Mouse (Mus musculus) hindbrain, embryonic 16.5 days (tissue): ENCODE results near the gene Pmepa1. TPM values are rescaled to one million over a fixed set of nuclear protein-coding genes. Genes with fewer than 3 reads are reported as not detected.

Source experiments
- ATAC-seq: fragments of 200-750 bp; cut with Nextera tagmentation; 2 replicates; pipeline ENCODE4 v1.8.0; 2017; ENCODE audit warnings: moderate TSS enrichment, moderate library complexity
- H3K27ac ChIP-seq: fragments of 300-500 bp; sonication (generic); 2 replicates; pipeline ENCODE4 v1.5.1; 2014; ENCODE audit warnings: low read depth, mild to moderate bottlenecking, control low read depth, low read length, moderate library complexity
- H3K27me3 ChIP-seq: fragments of 300-500 bp; sonication (generic); replicated peaks from 2 replicates; pipeline ENCODE4 v1.6.1; 2014; ENCODE audit warnings: low read length; ENCODE audit not compliant: control insufficient read depth, insufficient read depth
- H3K36me3 ChIP-seq: fragments of 300-500 bp; sonication (generic); 2 replicates; pipeline ENCODE4 v1.6.1; 2014; ENCODE audit warnings: mild to moderate bottlenecking, low read length, moderate library complexity, mixed read lengths; ENCODE audit not compliant: control insufficient read depth, insufficient read depth
- H3K4me1 ChIP-seq: fragments of 300-500 bp; sonication (generic); 2 replicates; pipeline ENCODE4 v1.6.1; 2014; ENCODE audit warnings: low read depth, low read length; ENCODE audit not compliant: control insufficient read depth, insufficient read depth
- H3K4me2 ChIP-seq: fragments of 300-500 bp; sonication (generic); 2 replicates; pipeline ENCODE4 v1.6.1; 2014; ENCODE audit warnings: mild to moderate bottlenecking, low read length, control low read depth, moderate library complexity
- H3K4me3 ChIP-seq: fragments of 300-500 bp; sonication (generic); 2 replicates; pipeline ENCODE4 v1.5.1; 2014; ENCODE audit warnings: mild to moderate bottlenecking, low read length, control low read depth, moderate library complexity
- H3K9ac ChIP-seq: fragments of 300-500 bp; sonication (generic); 2 replicates; pipeline ENCODE4 v1.6.1; 2014; ENCODE audit warnings: low read depth, mild to moderate bottlenecking, control low read depth, low read length, moderate library complexity
- H3K9me3 ChIP-seq: fragments of 300-500 bp; sonication (generic); 2 replicates; pipeline ENCODE4 v1.6.1; 2014; ENCODE audit warnings: mild to moderate bottlenecking, low read length, moderate library complexity; ENCODE audit not compliant: control insufficient read depth
- WGBS: fragments of 180-500 bp; shearing (Covaris S2); extraction: QIAGEN DNeasy Blood & Tissue Kit; methylation state at CpG from one replicate; pipeline ENCODE4 v1.1.7; 2014; 5-methylcytosine and 5-hydroxymethylcytosine counted together
- polyA plus RNA-seq: library from polyadenylated mRNA; unstranded; fragments of >200 nt; fragmentation: Nextera tagmentation; extraction: Ambion mirVana; gene quantifications from 2 replicates; pipeline ENCODE4 v1.2.1, GENCODE M21; 2015

The Pmepa1 gene
- polyA plus RNA-seq, 1 experiment from 2014 or later: 3.2 TPM

DNA sequence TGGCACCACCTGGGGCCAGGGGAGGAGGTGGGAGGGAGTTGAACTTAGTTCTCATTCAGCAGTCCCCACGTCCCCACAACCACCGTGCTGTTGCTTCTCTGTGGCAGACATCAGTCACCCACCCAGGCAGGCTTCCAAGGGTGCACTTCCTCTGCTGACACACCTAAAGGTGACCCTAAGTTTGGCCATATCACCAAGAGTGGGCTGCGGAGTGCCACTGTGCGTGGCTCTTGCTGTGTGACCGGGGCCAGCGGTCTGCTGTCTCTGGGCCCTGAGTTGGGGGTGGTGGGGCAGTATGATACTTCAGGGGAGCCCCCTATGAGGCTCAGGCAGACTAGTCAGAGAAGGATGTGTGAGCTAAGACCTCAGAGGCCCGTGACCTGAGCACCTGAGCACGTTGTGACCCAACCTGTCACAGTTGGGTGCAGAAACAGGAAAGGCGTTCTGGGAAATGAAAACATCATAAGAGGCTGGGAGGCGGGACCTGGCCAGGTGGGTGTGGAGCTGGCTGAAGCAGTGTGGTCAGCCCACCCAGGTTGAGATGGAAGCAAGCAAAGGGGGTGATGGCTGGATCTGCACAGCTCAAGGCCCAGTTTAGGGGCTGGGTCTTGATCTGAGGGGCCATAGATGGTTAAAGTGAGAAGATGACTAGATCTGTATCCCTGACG, 95.5 kb downstream of the Pmepa1 start:
- 78% methylated on average over 11 of the region's 11 CpGs for WGBS
- Histone ChIP-seq H3K36me3 (no peaks in the 10 kb centered on the region), H3K27me3 (0 out of 2 replicates have a peak, but pooled peaks cover 2% of the 10 kb centered on the region), H3K4me2 (no peak overlapping the region), H3K4me1 (no peaks in the 10 kb centered on the region), H3K27ac (no peak overlapping the region), H3K4me3 (no peak overlapping the region), H3K9ac (no peak overlapping the region), H3K9me3 (no peaks in the 10 kb centered on the region)
- no peak for ATAC-seq

DNA sequence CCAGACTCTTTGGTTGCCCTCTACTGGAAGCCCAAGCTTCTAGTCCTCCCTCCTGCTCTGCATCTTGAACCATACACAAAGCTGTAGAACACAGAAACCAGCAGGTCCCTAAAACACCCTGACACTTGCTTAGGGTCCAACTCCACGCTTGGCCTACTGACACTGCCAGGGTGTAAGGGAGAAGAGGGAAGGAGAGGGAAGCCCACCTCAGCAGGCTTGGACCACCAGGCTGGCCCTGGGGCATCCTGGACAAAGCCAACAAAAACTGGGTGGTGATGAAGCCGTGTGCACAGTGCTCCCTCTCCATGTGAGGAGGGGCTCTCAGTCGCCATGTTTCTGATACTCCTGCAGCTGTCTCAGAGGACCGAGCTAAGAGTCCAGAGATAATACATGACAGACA, 96.3 kb downstream of the Pmepa1 start:
- Histone ChIP-seq H3K27ac (no peak overlapping the region), H3K4me1 (no peaks in the 10 kb centered on the region), H3K9ac (no peak overlapping the region), H3K36me3 (no peaks in the 10 kb centered on the region), H3K27me3 (0 out of 2 replicates have a peak, but pooled peaks cover 2% of the 10 kb centered on the region), H3K4me2 (no peak overlapping the region), H3K9me3 (no peaks in the 10 kb centered on the region), H3K4me3 (no peak overlapping the region)
- ATAC-seq: no peak
- WGBS: 82% methylated on average over 4 of the region's 4 CpGs

GRCm38 (mm10) chr2:173179046-173179445, 97.3 kb downstream of the Pmepa1 start:
- ATAC-seq: no peak
- Histone ChIP-seq H3K36me3 (no peaks in the 10 kb centered on the region), H3K4me2 (no peak overlapping the region), H3K4me1 (peaks cover 8% of the 10 kb centered on the region), H3K27me3 (no peaks in the 10 kb centered on the region), H3K27ac (no peak overlapping the region), H3K9me3 (no peaks in the 10 kb centered on the region), H3K4me3 (no peak overlapping the region), H3K9ac (no peak overlapping the region)
- 78% methylated on average over 7 of the region's 7 CpGs for WGBS

GRCm38 (mm10) chr2:173177951-173178350, 98.4 kb downstream of the Pmepa1 start:
- no peak for ATAC-seq
- WGBS: 84% methylated on average over 8 of the region's 8 CpGs

GRCm38 (mm10) chr2:173177481-173177880, 98.9 kb downstream of the Pmepa1 start:
- H3K9ac ChIP-seq: no peak overlapping the region
- H3K4me3 ChIP-seq: no peak overlapping the region
- H3K4me1 ChIP-seq: peaks cover 18% of the 10 kb centered on the region
- ATAC-seq: no peak
- H3K27me3 ChIP-seq: no peaks in the 10 kb centered on the region
- no peak overlapping the region for H3K27ac ChIP-seq
- no peaks in the 10 kb centered on the region for H3K9me3 ChIP-seq
- 82% methylated on average over 5 of the region's 5 CpGs for WGBS
- no peaks in the 10 kb centered on the region for H3K36me3 ChIP-seq
- no peak overlapping the region for H3K4me2 ChIP-seq

More at GRCm38 (mm10) chr2:173177951-173178350, 98.4 kb downstream of the Pmepa1 start:
- Histone ChIP-seq H3K4me1 (peaks cover 15% of the 10 kb centered on the region), H3K9ac (no peak overlapping the region), H3K9me3 (no peaks in the 10 kb centered on the region), H3K4me2 (no peak overlapping the region), H3K4me3 (no peak overlapping the region), H3K27ac (no peak overlapping the region), H3K36me3 (no peaks in the 10 kb centered on the region), H3K27me3 (no peaks in the 10 kb centered on the region)

DNA sequence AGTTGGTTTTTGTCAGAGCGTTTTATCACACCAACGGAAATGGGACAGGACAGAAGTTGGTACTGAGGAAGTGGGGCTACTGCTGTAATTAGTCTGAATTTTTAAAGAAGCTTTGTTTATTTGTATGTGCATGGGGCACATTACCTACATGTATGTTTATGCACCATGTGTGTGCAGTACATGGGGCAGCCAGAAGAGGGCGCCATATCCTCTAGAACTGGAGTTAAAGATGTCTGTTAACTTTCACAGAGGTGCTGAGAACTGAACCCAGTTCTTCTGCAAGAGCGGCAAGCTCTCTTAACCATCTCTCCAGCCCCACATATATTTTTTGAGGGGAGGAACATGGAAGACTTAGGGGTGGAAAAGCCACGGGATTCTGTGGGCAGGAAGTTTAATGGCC, 100.6 kb downstream of the Pmepa1 start:
- Histone ChIP-seq H3K4me2 (no peak overlapping the region), H3K4me3 (no peak overlapping the region), H3K36me3 (no peaks in the 10 kb centered on the region), H3K27ac (no peak overlapping the region), H3K27me3 (no peaks in the 10 kb centered on the region), H3K9me3 (no peaks in the 10 kb centered on the region), H3K9ac (no peak overlapping the region), H3K4me1 (peaks cover 31% of the 10 kb centered on the region)
- WGBS: 91% methylated on average over 5 of the region's 5 CpGs
- ATAC-seq: no peak

- no peak; the same call in 1 of the 2 replicates for ATAC-seq
- 53% methylated on average over 1 of the region's 1 CpGs for WGBS
- Histone ChIP-seq H3K9ac (0 out of 2 replicates have a peak overlapping the region, but pooled peaks have one; percentile 19), H3K4me1 (peaks cover 31% of the 10 kb centered on the region), H3K36me3 (no peaks in the 10 kb centered on the region), H3K27me3 (no peaks in the 10 kb centered on the region), H3K4me2 (peak overlapping the region; percentile 64), H3K9me3 (no peaks in the 10 kb centered on the region), H3K27ac (peak overlapping the region; percentile 88), H3K4me3 (no peak overlapping the region)
Observed at GRCm38 (mm10) chr2:173174569-173174968, 101.8 kb downstream of the Pmepa1 start.

Other genes starting within 250 kb of the Pmepa1 start
- 0.08 TPM in 1 of 2 replicates, not detected in the other for gene Ctcfl, start 157.0 kb downstream of the Pmepa1 start, polyA plus RNA-seq
- not detected in 2 replicates for gene Pck1, start 123.5 kb downstream of the Pmepa1 start, polyA plus RNA-seq
- 0.20 TPM in 1 of 2 replicates, not detected in the other for gene Zbp1, start 57.6 kb downstream of the Pmepa1 start, polyA plus RNA-seq
- gene 1700021F07Rik, start 246.1 kb upstream of the Pmepa1 start, polyA plus RNA-seq: not detected in 2 replicates